Mouse (Mus musculus) MEL (cell line): ENCODE measurements at regions not wholly inside any gene's neighbourhood (a gene's known extent, or its start where the extent isn't known, plus 50 kb on each side); places are given as distances from the start of the nearest gene placed in this dataset.

Experiments
- CTCF ChIP-seq, 3 experiments: IDR thresholded peaks in 2 of 3; conservative IDR thresholded peaks in 1 of 3; 2 replicates each; pipeline ENCODE4 v1.5.1; 2011 to 2012; ENCODE audit warnings: low read length in 3 of 3, low read depth in 2 of 3, mild to moderate bottlenecking in 2 of 3, improper control_type of control experiment in 1 of 3, inconsistent platforms in 1 of 3, mixed read lengths in 1 of 3, moderate library complexity in 1 of 3; ENCODE audit not compliant: control insufficient read depth in 1 of 3, insufficient read depth in 1 of 3, poor library complexity in 1 of 3, severe bottlenecking in 1 of 3
- POLR2A ChIP-seq, 2 experiments: IDR thresholded peaks; 2 replicates each; pipeline ENCODE4 v1.6.1; 2011 to 2012; ENCODE audit warnings: low read length in 2 of 2, mild to moderate bottlenecking in 2 of 2, control low read depth in 1 of 2, improper control_type of control experiment in 1 of 2, low read depth in 1 of 2, moderate library complexity in 1 of 2; ENCODE audit not compliant: control insufficient read depth in 1 of 2, insufficient read depth in 1 of 2, poor library complexity in 1 of 2
- TAL1 ChIP-seq: IDR thresholded peaks from 2 replicates; pipeline ENCODE4 v1.6.1; 2012; ENCODE audit warnings: mild to moderate bottlenecking, inconsistent platforms, low read length, moderate library complexity, mixed read lengths

GRCm38 (mm10) chr17:89311133-89311532 is 110.7 kb upstream of the Fshr start:
- TF ChIP-seq POLR2A (IDR thresholded peaks at IDR 0.05; ENCODE audit: control insufficient read depth in 1 of 2, insufficient read depth in 1 of 2, low read depth in 1 of 2, low read length in 2 of 2, poor library complexity in 1 of 2) (no peak), TAL1 (no peak), CTCF (IDR thresholded peaks at IDR 0.05 in 2 of 3, conservative IDR thresholded peaks at IDR 0.05 in 1 of 3; ENCODE audit: control insufficient read depth in 1 of 3, insufficient read depth in 1 of 3, low read depth in 2 of 3, low read length in 3 of 3, poor library complexity in 1 of 3, severe bottlenecking in 1 of 3) (no peak)
